Mouse (Mus musculus) liver, adult 2 months (tissue): Measurements from ENCODE around the gene Fanci. TPM values are rescaled to one million over a fixed set of nuclear protein-coding genes. Genes with fewer than 3 reads are reported as not detected.

Source experiments
- DNase-seq: peaks from one replicate; pipeline ENCODE4 v3.0.0-alpha.2; 2011; ENCODE audit warnings: low read depth, low spot score; ENCODE audit errors: extremely low read depth
- H3K27ac ChIP-seq: fragments of 200-500 bp; replicated peaks from 2 replicates; pipeline ENCODE4 v1.5.1; 2012; ENCODE audit warnings: low read depth, mild to moderate bottlenecking, control low read depth, inconsistent platforms, low read length; ENCODE audit not compliant: insufficient read depth
- H3K27me3 ChIP-seq: fragments of 200-500 bp; 2 replicates; pipeline ENCODE4 v1.6.1; 2012; ENCODE audit warnings: mild to moderate bottlenecking, moderate library complexity, low read length, inconsistent platforms; ENCODE audit not compliant: control insufficient read depth, insufficient read depth
- H3K36me3 ChIP-seq: fragments of 200-500 bp; 2 replicates; pipeline ENCODE4 v1.6.1; 2012; ENCODE audit warnings: low read length, inconsistent platforms; ENCODE audit not compliant: control insufficient read depth, insufficient read depth
- H3K4me1 ChIP-seq: fragments of 200-500 bp; 2 replicates; pipeline ENCODE4 v1.6.1; 2011; ENCODE audit warnings: low read length; ENCODE audit not compliant: control insufficient read depth, insufficient read depth
- H3K4me3 ChIP-seq: fragments of 200-500 bp; 2 replicates; pipeline ENCODE4 v1.5.1; 2011; ENCODE audit warnings: low read depth, mild to moderate bottlenecking, control low read depth, low read length, moderate library complexity; ENCODE audit not compliant: insufficient read depth
- H3K79me2 ChIP-seq: fragments of 200-500 bp; 2 replicates; pipeline ENCODE4 v1.6.1; 2012; ENCODE audit warnings: inconsistent platforms, mild to moderate bottlenecking, low read length, moderate library complexity; ENCODE audit not compliant: control insufficient read depth, insufficient read depth
- H3K9ac ChIP-seq: fragments of 200-500 bp; 2 replicates; pipeline ENCODE4 v1.6.1; 2012; ENCODE audit warnings: low read depth, mild to moderate bottlenecking, control low read depth, inconsistent platforms, low read length
- CTCF ChIP-seq: fragments of 200-500 bp; IDR thresholded peaks from 2 replicates; pipeline ENCODE4 v1.5.1; 2011; ENCODE audit warnings: low read depth, low read length, control low read depth
- POLR2A ChIP-seq: fragments of 200-500 bp; IDR thresholded peaks from 2 replicates; pipeline ENCODE4 v1.6.1; 2011; ENCODE audit warnings: low read length, control low read depth; ENCODE audit not compliant: insufficient read depth; ENCODE audit errors: extremely low read depth
- WGBS: fragments of 180-500 bp; shearing (Covaris S2); methylation state at CpG from one replicate; pipeline ENCODE4 v1.1.7; 2018; 5-methylcytosine and 5-hydroxymethylcytosine counted together
- polyA plus RNA-seq: library from polyadenylated mRNA; depleted of rRNA; stranded (reverse); fragments of >200 nt; gene quantifications from 2 replicates; pipeline ENCODE4 v1.2.3, GENCODE M21; 2012
- total RNA-seq: library from RNA; depleted of rRNA; stranded (reverse); fragments of >200 nt; gene quantifications from 2 replicates; pipeline ENCODE4 v1.2.3, GENCODE M21; 2014

The Fanci gene
- total and polyA plus RNA-seq, 2 experiments, result 0.02 to 0.18 TPM

- WGBS, result 69% methylated on average over 8 of the region's 8 CpGs
- peak; percentile 4 for DNase-seq
Observed at GRCm38 (mm10) chr7:79363370-79364043, 28.2 kb upstream of the Fanci start.

GRCm38 (mm10) chr7:79368664-79369063 is 23.1 kb upstream of the Fanci start:
- no peak for DNase-seq
- H3K4me1 ChIP-seq, result no peaks in the 10 kb centered on the region
- H3K27ac ChIP-seq, result no peak overlapping the region
- H3K4me3 ChIP-seq, result no peak overlapping the region
- no peak overlapping the region for H3K9ac ChIP-seq
- TF ChIP-seq POLR2A (no peak), CTCF (no peak)
- H3K27me3 ChIP-seq, result no peaks in the 10 kb centered on the region
- 70% methylated on average over 5 of the region's 5 CpGs for WGBS
- H3K79me2 ChIP-seq, result no peaks in the 10 kb centered on the region
- no peaks in the 10 kb centered on the region for H3K36me3 ChIP-seq

More at GRCm38 (mm10) chr7:79363370-79364043, 28.2 kb upstream of the Fanci start:
- H3K79me2 ChIP-seq, result no peaks in the 10 kb centered on the region
- no peak overlapping the region for H3K4me3 ChIP-seq
- no peak overlapping the region for H3K9ac ChIP-seq
- H3K36me3 ChIP-seq, result peaks cover 13% of the 10 kb centered on the region; the same call in 1 of the 2 replicates
- no peaks in the 10 kb centered on the region for H3K4me1 ChIP-seq
- no peaks in the 10 kb centered on the region for H3K27me3 ChIP-seq
- TF ChIP-seq POLR2A, result no peak
- TF ChIP-seq CTCF, result no peak
- no peak overlapping the region for H3K27ac ChIP-seq

- no peaks in the 10 kb centered on the region for H3K79me2 ChIP-seq
- WGBS, result 52% methylated on average over 4 of the region's 4 CpGs
- no peak overlapping the region for H3K4me3 ChIP-seq
- no peak overlapping the region for H3K9ac ChIP-seq
- TF ChIP-seq POLR2A (no peak), CTCF (no peak)
- H3K27me3 ChIP-seq, result no peaks in the 10 kb centered on the region
- DNase-seq, result no peak
- no peaks in the 10 kb centered on the region for H3K4me1 ChIP-seq
- no peaks in the 10 kb centered on the region for H3K36me3 ChIP-seq
- no peak overlapping the region for H3K27ac ChIP-seq
Observed at GRCm38 (mm10) chr7:79369416-79369815, 22.3 kb upstream of the Fanci start.

GRCm38 (mm10) chr7:79371321-79371879 is 20.3 kb upstream of the Fanci start:
- WGBS, result 27% methylated on average over 10 of the region's 10 CpGs
- DNase-seq, result peak; percentile 56
- no peak overlapping the region for H3K27ac ChIP-seq
- H3K79me2 ChIP-seq, result no peaks in the 10 kb centered on the region
- peak; percentile 99 for TF ChIP-seq CTCF
- TF ChIP-seq POLR2A, result no peak
- H3K4me3 ChIP-seq, result no peak overlapping the region
- no peaks in the 10 kb centered on the region for H3K4me1 ChIP-seq
- no peak overlapping the region for H3K9ac ChIP-seq
- H3K27me3 ChIP-seq, result no peaks in the 10 kb centered on the region
- no peaks in the 10 kb centered on the region for H3K36me3 ChIP-seq

GRCm38 (mm10) chr7:79374017-79374416 is 17.7 kb upstream of the Fanci start:
- TF ChIP-seq CTCF, result no peak
- TF ChIP-seq POLR2A, result no peak
- Histone ChIP-seq H3K9ac (no peak overlapping the region), H3K27me3 (no peaks in the 10 kb centered on the region), H3K4me3 (no peak overlapping the region), H3K79me2 (no peaks in the 10 kb centered on the region), H3K4me1 (no peaks in the 10 kb centered on the region), H3K27ac (no peak overlapping the region), H3K36me3 (no peaks in the 10 kb centered on the region)
- DNase-seq, result no peak

- no peaks in the 10 kb centered on the region for H3K79me2 ChIP-seq
- WGBS, result 88% methylated on average over 5 of the region's 5 CpGs
- no peaks in the 10 kb centered on the region for H3K27me3 ChIP-seq
- H3K4me3 ChIP-seq, result no peak overlapping the region
- no peak overlapping the region for H3K27ac ChIP-seq
- TF ChIP-seq CTCF, result no peak
- TF ChIP-seq POLR2A, result no peak
- H3K9ac ChIP-seq, result no peak overlapping the region
- H3K36me3 ChIP-seq, result no peaks in the 10 kb centered on the region
- DNase-seq, result no peak
- H3K4me1 ChIP-seq, result no peaks in the 10 kb centered on the region
Observed at GRCm38 (mm10) chr7:79375594-79375993, 16.1 kb upstream of the Fanci start.
